Mouse (Mus musculus) induced T-regulatory cell, adult 2 months (primary cell): ENCODE measurements at regions not wholly inside any gene's neighbourhood (a gene's known extent, or its start where the extent isn't known, plus 50 kb on each side); places are given as distances from the start of the nearest gene placed in this dataset.

ENCODE experiments used
- DNase-seq: peaks from one replicate; pipeline ENCODE4 v3.0.0-alpha.2; 2012; ENCODE audit warnings: low read depth

- no peak for DNase-seq
Observed at GRCm38 (mm10) chr3:52703751-52704150, 313.3 kb downstream of the Cog6 start.

DNA sequence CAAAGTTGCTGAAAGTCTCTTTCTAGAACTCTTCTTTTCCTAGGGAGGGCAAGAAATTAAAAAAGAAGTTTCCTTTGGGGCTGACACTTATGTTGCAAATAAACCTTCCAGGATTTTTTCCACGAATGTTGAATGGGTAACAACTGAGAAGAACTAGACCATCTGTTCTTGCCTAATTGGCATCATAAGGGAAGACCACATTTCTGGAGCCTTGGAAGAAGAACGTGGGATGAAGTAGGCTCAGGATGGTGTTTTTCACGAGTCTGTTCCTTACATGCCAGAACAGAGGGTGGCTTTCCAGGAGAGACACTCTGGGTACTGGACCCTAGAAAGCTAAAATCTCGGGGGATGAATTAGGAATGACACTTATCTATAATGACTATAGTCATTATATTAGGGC is 314.1 kb downstream of the Cog6 start:
- DNase-seq: no peak

- DNase-seq: peak; percentile 58
Observed at GRCm38 (mm10) chr3:52701601-52702000, 315.4 kb downstream of the Cog6 start.

- no peak for DNase-seq
Observed at GRCm38 (mm10) chr3:52693813-52694212, 323.2 kb downstream of the Cog6 start.

DNA sequence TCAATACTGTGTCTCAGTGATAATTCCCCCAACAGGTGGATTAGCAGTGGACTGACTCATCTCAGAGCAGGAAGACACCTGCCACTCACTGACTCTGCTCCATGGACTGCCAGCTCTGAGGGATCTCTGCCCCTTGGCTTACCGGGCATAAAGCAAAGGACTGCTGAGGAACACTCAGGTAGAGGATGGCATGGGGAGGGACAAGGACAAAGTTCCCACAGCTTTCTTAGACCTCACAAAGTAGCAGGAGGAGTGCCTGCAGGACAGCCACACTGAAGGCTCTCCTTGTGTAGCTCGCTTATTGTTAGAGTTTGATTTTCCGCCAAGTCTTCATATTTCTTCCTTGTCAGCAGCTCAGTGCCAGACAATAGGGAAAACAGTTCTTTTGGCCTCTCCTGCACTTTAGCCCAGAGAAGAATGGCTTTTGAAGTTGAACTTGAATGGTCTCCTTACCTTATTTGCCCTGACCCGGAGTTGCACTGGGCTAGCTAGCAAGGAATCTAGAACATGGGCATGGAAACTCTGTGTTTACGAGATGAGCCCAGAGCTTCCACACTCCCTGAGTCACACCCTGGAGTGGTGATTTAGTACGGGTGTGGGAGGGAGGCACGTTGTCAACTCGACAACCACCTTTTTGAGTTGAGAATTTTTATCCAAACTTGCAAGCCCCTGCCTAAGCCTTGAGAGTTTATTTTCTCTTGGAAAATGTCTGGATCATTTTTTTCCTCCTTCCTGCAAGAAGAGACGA is 331.4 kb downstream of the Cog6 start:
- DNase-seq: no peak

- DNase-seq: peak; percentile 40
Observed at GRCm38 (mm10) chr3:52680824-52681388, 336.1 kb downstream of the Cog6 start.

- DNase-seq: peak; percentile 87
Observed at GRCm38 (mm10) chr3:52676886-52677670, 340.0 kb downstream of the Cog6 start.

DNA sequence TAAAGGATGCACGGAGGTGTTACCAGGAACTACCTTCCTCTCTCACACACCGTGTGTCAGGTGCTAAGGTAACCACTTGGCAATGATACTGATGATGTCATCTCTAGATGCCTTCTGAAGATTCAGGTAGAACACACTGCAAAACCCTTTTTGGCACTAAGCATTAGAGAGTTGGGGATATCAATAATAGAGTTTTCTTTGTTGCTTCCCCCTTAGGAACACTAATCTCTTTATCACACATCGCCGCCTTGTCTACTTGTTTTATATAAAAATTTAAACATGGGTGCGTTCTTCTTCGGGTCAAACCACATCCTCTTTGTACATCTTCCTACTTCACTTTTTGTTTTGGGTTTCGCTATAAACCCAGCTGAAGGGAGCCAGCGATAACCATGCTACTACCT is 346.4 kb downstream of the Cog6 start:
- DNase-seq: peak; percentile 85

DNA sequence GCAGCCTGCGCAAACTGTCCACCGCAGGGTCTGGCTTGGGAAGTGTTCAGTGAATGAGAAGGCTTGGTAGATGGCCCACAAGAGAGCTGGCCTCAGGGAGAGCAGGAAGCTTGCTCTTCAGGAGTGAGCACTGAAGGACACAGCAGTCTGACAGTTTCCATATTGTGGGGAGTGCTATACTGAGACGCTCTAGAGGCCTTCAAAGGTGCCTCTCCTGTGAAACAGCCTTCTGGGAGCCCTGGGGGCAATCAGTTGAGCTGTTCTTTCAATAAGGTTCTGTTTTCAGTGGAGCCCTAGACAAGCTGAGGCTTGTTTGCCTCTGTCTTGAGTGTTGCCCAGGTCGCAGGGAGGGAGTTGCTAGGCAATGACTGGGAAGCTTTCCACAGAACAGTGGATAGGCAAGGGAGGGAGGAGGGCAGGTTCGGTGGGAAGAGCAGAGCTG is 353.9 kb downstream of the Cog6 start:
- no peak for DNase-seq

DNA sequence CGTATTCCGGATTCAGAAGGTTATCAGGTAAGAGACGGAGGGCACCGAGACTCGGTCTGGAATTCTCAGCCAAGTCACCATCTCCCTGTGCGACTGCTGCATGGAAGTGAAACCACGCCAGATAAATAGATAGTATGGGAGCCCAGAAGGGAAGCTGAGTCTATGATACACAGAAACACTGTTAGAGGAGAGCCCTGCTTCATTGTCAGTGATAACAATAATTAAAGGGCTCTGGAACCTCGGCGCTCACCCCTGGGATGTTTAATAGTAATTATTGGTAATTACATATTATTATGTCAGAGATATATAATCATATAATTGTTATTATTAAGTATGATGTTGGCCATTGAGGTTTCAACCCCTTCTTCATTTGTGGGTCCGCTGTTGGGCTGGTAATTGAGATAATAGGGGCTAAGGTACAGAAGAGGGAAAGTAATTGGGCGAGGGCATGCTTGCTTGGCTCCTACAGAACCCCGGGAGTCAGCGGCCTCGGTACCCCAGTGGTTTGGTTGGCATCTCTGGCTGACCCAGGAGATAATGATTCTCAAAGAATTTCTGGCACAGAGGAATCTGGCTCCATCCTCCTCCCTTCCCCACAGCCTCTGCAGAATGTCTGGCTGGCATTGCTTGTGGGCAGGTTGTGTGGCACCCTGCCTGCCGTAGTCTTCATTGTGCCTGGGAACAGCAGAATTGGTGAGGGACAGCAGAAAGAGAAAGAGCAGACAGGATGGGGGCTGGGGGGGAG is 354.7 kb downstream of the Cog6 start:
- no peak for DNase-seq

DNA sequence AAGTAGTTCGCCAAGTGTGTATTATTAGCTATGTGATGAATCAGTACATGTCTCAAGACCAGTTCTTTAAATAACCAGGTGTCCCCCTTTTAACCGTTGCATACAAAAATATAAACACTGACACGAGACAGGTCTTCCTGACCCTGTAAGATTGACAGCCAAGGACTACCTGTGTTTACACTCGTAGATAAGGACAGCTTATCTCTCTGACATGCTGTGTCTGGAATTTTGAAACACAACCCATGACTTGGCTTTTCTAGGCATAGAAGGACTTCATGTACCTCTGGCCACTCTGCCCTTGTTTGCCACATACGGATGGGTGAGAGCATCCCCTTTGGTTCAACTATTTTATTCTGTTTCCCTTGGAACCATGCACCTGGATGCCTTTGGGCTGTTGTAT is 364.0 kb downstream of the Cog6 start:
- no peak for DNase-seq

DNA sequence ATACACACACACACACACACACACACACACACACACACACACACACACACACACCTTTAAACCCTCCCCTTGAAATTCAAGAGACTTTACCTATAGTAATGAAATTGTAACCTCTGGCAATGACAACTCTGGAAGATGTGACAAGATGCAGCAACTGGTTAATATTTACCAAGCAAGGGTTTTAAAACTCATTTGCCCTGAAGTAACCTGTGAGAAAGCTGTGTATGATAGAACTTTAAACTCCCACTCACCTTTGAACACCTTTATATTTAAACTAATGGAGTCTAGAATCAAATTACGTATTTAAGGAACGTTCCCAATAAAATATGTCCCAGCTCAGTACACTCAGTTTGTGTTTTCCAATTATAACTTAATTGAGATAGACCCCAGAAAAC is 364.6 kb downstream of the Cog6 start:
- DNase-seq: no peak

DNA sequence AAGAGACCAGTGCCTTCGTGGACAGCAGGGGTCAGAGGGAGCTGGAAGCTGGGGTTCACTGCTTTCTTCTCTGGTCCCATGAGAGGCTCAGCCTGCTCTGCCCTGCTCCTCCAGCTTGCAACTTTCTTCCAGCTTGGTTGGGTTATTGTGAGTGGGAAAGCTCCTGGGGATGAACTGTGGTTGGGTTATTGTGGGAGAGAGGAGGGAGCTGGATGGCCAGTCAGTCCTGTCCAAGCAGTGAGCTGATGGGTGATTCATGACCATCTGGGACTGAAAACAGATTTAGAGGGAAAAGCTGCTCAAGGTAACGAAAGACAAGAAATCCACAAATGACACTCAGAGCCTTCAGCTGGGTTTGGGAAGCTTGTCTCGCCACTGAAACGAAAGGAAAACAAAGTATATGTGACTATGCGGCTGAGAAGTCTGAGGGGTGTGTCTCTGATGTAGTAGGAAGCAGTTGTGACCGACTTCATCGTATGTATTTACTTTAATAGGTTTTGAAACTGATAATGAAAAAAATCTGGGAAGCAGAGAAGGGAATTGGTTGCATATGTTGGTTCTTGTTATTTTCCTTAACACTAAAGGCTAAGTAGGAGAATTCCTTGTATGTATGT is 365.1 kb downstream of the Cog6 start:
- peak; percentile 55 for DNase-seq

DNA sequence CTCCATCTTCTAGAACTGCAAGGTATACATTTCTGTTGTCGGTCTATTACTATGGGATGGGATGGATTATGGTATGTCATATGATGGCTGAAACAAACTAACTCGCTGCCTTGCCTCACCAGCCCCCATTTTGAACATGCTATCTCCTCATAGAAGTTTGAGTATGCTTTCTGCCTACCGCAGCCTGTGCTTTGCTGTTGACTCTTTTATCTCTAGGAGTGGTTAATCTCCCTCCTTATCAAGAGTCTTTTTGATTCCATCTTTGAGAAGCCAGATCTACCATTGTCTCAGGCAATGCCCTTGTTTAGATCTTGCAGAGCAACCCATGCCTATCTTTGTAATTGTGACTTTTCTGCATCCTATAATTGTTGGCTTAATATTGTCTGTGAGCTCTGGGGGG is 367.0 kb downstream of the Cog6 start:
- no peak for DNase-seq

GRCm38 (mm10) chr3:52648836-52649500 is 368.1 kb downstream of the Cog6 start:
- no peak for DNase-seq

DNA sequence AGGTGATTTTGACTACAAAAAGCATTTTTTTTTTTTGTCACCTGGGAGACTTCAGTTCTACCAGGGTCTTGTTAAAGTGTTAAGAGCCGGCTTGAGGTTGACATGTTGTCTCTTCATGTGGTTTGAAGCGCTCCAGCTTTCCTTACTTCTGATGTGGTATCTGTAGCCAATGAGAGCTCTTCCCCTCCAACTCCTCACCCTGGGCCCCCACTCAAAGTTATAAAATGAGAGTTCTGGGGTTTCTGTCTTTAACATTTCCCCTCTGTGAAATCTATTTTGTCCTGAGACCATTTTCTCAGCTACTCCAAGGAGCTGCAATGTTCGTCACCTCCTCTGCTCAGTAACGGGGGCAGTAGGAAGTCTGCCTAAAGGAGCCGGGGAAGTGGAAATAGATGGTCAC is 369.1 kb downstream of the Cog6 start:
- DNase-seq: peak; percentile 76

- DNase-seq: peak; percentile 40
Observed at GRCm38 (mm10) chr3:52647161-52647692, 369.8 kb downstream of the Cog6 start.

DNA sequence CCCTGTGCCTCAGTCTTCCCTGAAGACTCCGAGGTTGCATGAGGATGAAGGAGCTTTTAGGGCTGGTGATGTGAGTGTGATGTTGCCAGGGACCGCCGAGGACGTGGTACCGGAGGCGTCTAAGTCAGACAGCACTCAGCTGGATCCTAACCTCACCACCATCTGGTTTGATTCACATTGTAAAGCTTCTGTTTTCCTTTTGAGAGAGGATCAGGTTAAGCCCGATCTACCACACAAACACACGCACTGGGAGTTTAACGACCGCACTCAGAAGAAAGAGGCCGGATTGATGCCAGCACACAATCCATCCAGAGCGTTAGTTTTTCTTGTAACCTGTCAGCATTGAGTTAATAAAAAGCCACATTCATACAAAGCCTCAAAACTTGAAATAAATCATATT is 371.9 kb downstream of the Cog6 start:
- DNase-seq: no peak

- DNase-seq: peak; percentile 65
Observed at GRCm38 (mm10) chr3:52644178-52645128, 372.6 kb downstream of the Cog6 start.

DNA sequence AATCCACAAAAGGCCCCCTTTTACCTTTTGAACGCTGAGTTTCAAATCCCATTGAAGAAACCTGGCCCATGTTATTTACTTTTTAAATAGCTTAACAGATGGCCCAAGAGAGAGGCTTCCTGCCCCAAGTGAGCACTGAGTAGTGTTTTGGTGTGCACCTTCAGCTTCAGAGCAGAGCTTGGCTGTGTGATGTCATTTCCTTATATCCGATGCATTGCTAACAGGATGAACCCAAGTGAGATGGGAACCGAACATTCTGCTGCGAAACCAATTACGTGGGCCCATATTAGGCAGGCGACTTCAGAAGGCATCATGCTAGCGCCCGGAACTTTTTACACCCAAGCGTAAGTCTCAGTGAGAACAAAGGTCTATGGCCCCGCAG is 373.2 kb downstream of the Cog6 start:
- DNase-seq: peak; percentile 86
